Mouse (Mus musculus) adipocyte (in vitro differentiated cells): Measurements from ENCODE around the gene Dok7.
A peak's percentile ranks its signal among the peaks of the same experiment; 100 is the strongest.

Source experiments
- DNase-seq: peaks from one replicate; pipeline ENCODE4 v3.0.0-alpha.2; 2016; ENCODE audit warnings: low spot score

Dok7 gene

GRCm38 (mm10) chr5:35057582-35057981 lies 1.0 kb downstream of the Dok7 start:
- no peak for DNase-seq

GRCm38 (mm10) chr5:35058216-35058615 lies 1.6 kb downstream of the Dok7 start:
- DNase-seq = no peak

GRCm38 (mm10) chr5:35060098-35060497 lies 3.5 kb downstream of the Dok7 start:
- no peak for DNase-seq

GRCm38 (mm10) chr5:35069841-35070240 lies 13.3 kb downstream of the Dok7 start:
- DNase-seq = no peak

- no peak for DNase-seq
Observed at GRCm38 (mm10) chr5:35070314-35070713, 13.7 kb downstream of the Dok7 start.

GRCm38 (mm10) chr5:35070953-35071352 lies 14.4 kb downstream of the Dok7 start:
- no peak for DNase-seq

GRCm38 (mm10) chr5:35071855-35072254 lies 15.3 kb downstream of the Dok7 start:
- DNase-seq = no peak

- no peak for DNase-seq
Observed at GRCm38 (mm10) chr5:35073235-35073634, 16.7 kb downstream of the Dok7 start.

- no peak for DNase-seq
Observed at GRCm38 (mm10) chr5:35073992-35074391, 17.4 kb downstream of the Dok7 start.

- no peak for DNase-seq
Observed at GRCm38 (mm10) chr5:35076369-35076768, 19.8 kb downstream of the Dok7 start.

- DNase-seq = no peak
Observed at GRCm38 (mm10) chr5:35079101-35079500, 22.5 kb downstream of the Dok7 start.

GRCm38 (mm10) chr5:35084913-35085312 lies 28.3 kb downstream of the Dok7 start:
- DNase-seq = no peak

- peak; percentile 81 for DNase-seq
Observed at GRCm38 (mm10) chr5:35088785-35089613, 32.4 kb downstream of the Dok7 start.

GRCm38 (mm10) chr5:35089614-35089963 lies 33.0 kb downstream of the Dok7 start:
- DNase-seq = no peak

- DNase-seq = no peak
Observed at GRCm38 (mm10) chr5:35091636-35092035, 35.1 kb downstream of the Dok7 start.

- no peak for DNase-seq
Observed at GRCm38 (mm10) chr5:35103086-35103485, 46.5 kb downstream of the Dok7 start.

GRCm38 (mm10) chr5:35103528-35103927 lies 47.0 kb downstream of the Dok7 start:
- DNase-seq = no peak

- no peak for DNase-seq
Observed at GRCm38 (mm10) chr5:35104183-35104959, 47.8 kb downstream of the Dok7 start.

- DNase-seq = peak; percentile 96
Observed at GRCm38 (mm10) chr5:35104960-35105921, 48.7 kb downstream of the Dok7 start, which contains the start of gene Lrpap1. Gene Lrpap1 (minus strand): TSS chr5:35105766.

GRCm38 (mm10) chr5:35105922-35106298 lies 49.3 kb downstream of the Dok7 start:
- no peak for DNase-seq

GRCm38 (mm10) chr5:35112444-35112843 lies 55.9 kb downstream of the Dok7 start:
- no peak for DNase-seq

GRCm38 (mm10) chr5:35116002-35116401 lies 59.4 kb downstream of the Dok7 start:
- DNase-seq = no peak
